Mouse (Mus musculus) common myeloid progenitor, adult 5-6 weeks (primary cell): ENCODE measurements around the gene Myoz2. TPM values are rescaled to one million over a fixed set of nuclear protein-coding genes. Genes with fewer than 3 reads are reported as not detected.

Source experiments
- ATAC-seq: replicated peaks from 2 replicates; pipeline ENCODE4 v1.8.0; 2016; ENCODE audit warnings: low read depth, mild to moderate bottlenecking, moderate TSS enrichment, inconsistent platforms; ENCODE audit not compliant: poor library complexity, severe bottlenecking
- total RNA-seq: library from RNA; stranded (forward); fragments of 200-1000, 187-1606 nt; gene quantifications from 2 replicates; pipeline ENCODE4 v1.2.3, GENCODE M21; 2017

The Myoz2 gene
- total RNA-seq: not detected in 2 replicates

DNA sequence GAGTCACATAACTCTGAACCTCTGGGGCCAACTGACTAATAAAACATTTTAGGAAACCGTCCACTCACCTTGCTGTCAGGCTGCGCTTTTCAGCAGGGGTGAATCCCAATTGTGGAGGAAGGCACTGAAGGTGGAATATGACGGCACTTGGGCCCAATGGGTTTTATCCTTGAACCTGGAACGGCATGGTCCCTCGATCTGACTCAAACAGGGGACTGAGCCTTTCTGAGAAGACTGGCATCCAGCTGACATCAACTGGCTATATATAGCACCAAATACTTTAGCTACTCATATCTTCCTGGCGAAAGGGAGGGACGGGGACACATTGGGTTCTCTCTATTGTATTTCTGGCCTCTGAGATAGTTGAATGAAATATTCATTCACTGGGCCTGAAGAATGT, at the start of gene Myoz2:
TSS of gene Myoz2 (minus strand) at position 264 of the 400 bp plus-strand sequence.
- no peak for ATAC-seq

DNA sequence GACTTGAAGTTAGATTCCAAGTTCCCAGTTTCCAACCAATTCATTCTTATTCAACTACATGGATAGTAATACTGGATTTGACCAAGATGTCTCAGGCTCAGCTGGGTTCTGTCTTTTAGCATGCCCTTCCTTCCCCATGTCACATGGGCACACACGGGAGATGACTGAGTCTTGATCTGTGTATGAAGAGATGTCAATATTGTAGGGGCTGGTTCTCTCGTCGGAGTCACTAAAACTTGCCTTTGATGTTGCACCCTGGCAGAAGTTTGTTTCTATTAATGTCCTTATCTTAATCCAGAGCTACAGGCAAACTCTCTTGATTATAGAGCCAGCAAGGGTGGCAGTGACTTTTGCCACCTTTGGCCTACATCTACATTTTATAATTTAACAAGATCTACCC, 46.9 kb upstream of the Myoz2 start:
- no peak for ATAC-seq

DNA sequence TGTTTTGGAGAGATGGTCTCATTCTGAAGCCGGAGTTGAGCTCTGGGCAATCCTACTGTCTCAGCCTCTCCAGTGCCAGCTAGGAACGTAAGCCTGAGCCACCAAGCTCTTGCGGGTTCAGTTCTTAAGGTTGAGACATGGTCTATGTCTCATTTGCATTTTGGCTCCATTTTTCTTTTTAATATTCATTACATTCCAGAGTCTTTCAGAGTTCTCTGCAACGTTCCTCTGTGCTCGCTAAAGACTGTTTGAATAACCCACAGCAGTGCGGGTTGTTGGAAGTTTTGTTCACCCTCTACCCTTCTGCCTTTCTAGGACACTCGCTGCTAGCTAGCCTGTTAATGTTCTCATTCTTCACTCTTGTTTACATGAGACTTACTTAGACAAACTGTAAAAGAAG, 46.1 kb upstream of the Myoz2 start:
- no peak for ATAC-seq

DNA sequence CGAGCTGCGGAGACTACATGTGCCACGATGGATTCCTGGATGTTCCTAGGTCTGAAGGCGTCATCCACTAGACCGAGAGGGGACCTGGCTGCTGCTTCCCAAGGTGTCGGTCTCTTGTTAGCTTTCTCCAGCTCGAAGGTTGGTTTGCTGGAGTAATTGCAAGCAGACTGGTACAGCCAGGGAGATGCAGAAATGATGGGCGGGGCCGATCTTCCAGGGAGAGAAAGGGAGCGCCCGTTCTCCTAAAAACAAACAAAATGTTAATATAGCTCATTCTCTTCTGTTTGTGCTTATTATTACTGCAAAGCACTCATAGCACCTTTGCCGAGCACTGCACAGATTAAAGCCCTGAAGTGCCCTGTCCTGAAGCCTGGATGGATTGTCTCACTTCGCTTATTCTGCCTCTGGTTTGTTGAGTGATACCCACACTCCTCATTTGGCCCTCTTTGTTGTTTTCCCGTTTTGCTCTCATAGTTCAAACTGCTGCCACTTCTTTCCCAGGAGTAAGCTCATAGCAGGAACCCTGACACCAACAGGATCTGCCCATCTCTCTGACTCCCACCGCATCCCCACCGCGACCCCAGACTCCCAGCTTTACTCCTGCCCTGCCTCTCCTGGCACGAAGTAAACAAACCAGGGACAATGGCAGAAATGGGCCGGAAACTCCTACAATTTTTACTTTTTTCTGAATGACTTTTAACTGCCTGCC, 45.4 kb upstream of the Myoz2 start:
- ATAC-seq: no peak

DNA sequence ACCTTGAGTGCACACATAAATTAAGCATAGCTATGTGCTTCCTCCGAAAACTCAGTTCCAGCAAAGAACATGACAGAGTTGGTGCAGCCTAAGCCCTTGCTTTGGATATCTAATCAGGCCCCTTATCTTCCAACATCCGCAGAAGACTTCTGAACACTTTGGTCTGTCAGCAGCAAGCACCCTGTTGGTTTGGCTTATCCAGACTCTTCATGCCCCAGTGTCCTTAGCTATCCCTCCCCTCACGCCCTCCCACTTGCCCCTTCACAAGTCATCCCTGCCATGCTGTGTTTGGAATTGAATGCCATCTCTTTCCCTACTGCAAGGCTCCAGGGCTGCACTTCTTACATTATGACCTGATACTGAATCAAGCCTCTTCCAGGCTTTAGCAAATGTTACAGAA, 40.9 kb upstream of the Myoz2 start:
- no peak for ATAC-seq

DNA sequence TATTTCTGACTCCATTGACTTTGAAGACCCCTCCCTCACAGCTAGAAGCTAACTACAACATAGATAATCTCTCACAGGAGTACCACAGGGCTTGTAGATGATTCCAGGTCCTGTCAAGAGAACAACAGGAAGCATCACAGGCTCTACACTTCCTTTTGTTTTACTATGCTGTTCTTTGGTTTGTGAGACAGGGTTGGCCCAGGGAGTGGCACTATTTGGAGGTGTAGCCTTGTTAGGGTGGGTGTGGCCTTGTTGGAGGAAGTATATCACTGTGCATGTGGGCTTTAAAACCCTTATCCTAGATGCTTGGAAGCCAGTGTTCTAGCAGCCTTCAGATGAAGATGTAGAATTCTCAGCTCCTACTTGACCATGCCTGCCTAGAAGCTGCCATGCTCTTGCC, 40.2 kb upstream of the Myoz2 start:
- ATAC-seq: peak; percentile 39; the same call in 1 of the 2 replicates

DNA sequence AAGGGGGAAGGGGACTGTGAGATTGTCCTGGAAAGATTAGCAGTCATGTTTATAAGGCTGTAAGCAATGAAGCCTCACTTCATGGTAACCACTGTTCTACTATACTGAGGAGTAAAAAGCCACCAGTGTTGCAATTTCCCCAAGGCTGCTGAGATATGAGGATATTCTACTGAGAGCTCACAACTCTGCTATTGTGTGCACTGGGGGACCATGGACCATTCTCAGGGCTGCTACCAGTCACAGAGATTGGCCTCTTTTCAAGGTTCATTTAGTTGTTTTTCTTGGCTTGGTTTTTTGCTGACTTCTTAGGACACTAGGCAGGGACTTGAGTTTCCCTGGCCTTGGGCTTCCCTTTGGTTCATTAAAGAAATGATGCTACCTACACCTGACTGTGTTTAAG, 38.5 kb upstream of the Myoz2 start:
- ATAC-seq: no peak

DNA sequence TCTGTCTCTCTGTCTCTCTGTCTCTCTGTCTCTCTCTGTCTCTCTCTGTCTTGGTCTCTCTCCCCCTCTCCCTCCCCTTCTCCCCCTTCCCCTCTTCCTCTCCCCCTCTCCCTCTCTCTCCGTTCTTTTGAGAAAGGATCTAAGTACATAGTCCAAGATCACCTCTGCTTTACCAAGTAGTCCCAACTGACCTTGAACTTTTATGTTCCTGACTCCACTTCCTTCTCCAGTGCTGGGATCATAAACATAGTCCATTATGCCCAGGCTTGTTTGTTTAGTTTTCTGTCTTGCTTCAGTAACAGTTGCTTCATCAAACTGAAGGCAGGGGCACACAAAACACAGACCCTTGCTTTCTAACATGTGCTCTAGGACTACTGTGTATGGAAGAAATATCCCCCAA, 37.7 kb upstream of the Myoz2 start:
- ATAC-seq: no peak

DNA sequence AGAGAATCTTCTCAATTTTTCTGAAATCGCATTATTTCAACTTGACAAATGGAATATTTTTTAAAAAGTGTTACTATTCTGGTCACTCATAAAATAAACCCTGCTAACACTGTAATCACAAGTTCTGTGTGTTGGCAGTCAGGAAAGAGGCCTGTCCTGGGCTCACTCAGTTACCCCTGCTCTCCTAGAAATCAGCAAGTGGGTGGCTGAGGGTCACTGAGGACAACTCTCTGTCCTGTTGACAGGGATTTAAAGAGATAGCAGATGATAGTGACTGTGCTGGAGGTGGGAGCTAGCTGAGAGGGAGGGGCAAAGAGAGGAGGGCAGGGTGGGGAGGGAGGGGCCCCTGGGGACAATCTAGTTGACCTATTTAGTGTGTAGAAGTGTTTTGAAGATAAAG, 36.2 kb upstream of the Myoz2 start:
- no peak for ATAC-seq

DNA sequence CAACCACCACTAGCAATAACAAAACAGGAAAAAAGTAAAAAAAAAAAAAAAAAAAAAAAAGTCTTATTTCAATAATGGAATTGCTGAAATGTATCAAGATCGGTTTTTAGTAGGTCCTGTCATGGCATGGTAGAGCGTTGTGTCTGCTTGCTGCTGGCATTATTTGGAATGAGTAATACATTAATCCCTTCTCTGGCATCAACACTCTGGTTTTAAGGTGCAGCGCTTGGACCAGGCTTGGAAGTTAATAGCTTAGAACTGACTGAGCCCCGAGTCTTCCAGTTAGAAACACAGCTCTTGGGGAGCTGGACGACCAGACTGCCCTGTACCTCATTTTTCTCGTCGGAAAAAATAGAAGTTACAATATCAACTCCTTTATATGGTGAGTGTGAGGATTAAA, 32.0 kb upstream of the Myoz2 start:
- no peak for ATAC-seq

DNA sequence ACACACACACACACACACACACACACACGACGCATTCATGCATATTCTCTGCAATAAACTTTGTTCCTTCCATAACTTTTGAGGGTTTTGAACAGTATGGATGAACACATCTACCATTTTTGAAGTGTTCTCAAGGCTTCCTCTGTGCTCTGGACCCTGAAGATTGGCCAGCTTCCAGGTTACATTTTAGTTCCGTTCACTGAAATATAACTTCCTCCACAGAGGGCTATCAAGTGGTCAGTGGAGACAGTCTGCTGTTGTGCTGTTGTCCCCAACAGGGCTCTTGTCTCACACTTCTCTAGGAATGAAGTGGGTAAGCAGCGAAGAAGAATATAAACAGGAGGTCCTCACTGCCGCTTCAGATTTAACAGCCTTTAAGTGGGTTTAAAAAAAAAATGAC, 30.7 kb upstream of the Myoz2 start:
- 0 out of 2 replicates have a peak, but pooled peaks have one; percentile 40 for ATAC-seq

DNA sequence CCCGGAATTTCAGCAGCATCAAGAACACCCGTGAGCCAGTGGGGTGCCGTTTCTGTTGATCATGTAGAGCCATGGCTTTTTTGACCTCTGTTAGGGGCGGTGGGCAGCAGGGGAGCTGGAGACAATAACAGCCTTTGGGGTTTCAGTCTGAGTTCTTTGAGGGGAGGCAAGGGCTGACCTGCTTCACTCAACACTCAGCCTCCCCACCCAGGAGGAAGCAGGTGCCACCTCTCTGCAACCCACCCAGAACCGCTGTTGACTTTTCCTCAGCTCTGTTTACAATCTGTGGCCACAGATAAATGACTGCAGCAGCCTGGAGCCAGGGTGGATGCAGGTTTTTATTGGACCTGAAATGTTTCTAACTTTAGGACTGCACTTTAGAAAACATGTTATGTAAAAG, 29.4 kb upstream of the Myoz2 start:
- no peak for ATAC-seq

DNA sequence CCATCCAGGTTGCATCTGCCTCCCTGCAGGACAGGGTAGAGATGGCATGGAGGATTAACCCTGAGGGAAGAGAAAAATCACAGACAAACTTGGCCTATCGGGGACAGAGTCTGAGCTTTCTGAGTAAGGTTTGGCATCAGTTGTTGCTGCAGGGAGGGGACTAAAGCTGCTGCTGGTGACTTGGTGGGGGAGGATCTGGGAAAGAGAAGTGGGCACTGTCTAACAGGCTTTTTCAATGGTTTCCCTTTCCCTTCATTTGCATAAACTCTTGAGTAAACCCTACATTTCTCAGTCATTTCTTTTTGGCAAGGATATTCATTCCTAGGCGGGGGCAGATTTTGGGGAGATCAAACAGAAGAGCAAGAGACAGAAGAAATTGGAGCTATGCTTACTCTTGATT, 27.1 kb upstream of the Myoz2 start:
- ATAC-seq: peak; percentile 78

DNA sequence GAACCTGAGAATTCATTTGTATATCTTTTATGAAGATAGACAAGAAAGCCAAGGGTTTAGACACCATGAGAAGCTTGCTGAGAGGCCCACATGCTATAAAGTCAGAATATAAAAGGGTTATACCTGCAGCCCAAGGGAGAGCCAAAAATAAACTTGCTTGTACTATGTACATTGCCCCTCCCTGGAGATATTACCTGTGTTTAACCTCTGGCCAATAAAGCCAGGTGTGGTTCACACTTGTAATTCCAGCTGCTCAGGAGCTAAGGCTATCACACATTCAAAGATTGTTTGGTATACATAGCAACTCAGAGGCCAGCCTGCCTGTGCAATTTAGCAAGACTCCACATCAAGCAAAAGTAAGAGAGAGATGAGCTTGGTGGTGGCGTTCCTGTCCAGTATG, 24.0 kb upstream of the Myoz2 start:
- no peak for ATAC-seq

DNA sequence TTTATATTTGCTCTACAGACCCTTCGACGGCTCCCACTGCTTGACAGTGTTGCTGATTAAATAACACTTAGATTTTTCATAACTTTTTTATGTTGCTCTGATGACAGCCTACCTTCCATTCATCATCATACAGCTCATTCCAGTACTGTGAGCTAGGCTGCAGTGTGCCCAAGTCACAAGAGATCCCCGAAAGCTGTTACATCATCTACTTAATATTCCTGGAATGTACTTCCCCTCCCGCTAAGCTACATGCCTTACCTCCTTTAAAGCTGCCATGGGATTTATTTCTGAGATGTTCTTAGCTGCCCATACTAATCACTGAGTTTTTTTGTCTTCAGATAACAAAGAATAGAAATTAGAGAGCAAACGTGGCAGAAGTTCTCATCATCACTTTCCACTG, 19.4 kb upstream of the Myoz2 start:
- ATAC-seq: no peak

DNA sequence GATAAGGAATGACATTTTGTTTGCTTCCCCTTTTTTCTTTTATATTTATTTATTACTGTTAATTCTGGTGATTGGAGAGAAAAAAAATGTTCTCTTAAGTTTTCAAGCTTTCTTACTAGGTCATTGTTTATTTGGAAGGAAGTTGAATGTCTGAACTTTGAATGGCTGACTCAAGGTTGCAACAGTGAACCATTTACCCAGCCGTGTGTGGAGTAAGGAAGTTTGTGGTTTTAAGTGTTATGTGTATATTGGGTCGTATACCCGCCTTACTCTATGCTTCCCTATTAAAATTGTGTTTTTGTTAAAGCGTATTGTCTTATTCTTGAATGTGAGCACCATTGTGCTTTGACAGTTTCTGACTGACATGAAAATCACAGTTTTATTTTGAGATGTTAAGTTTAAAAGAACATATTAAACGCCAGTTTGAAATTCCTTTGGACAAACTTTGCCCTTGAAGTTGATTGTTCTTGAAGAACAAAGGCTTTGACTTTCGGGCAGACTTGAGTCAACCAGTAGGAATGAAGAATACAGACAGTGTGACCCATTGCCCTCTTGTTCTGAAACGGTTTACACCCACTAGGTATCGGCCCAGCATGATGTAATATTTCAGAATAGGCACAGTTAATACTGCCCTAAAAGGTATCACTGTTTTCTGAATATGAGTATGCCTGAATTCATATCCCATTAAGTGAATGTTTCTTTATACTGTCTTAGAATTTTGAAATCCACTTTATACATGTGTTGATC, 18.6 kb upstream of the Myoz2 start:
- ATAC-seq: peak; percentile 89

DNA sequence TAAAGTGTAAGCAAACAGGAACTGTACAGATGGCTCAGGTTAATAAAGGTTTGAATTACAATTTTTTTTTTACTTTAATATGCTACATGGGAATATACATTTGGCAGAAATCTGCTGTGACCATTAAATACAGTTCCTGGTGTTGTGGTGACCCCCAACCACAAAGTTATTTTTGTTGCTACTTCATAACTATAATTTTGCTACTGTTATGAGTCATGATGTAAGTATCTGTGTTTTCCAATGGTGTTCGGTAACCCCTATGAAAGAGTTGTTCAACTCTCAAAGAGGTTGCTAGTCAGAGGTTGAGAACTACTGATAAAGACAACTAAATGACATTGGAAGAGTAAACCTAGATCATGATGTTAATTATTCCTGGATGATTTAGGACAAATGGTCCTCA, 7.5 kb upstream of the Myoz2 start:
- ATAC-seq: no peak

DNA sequence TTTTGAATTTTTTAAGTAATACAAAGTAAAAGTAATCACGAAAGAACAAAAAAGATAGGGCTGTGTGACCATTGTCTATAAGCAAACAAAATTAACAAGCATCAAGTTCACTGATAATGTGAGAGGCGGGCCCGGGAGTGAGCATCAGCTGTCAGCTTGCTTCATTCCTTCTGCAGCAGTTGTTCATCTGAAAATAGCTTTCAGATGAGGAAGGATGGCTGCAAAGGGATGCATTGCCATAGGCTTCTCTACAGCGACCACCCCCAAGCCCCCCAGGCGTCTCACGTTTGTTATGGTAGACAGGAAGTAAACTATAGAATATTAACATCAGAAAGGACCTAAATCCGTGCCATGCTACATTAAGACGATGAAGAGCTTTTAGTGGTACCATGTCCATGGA, 1.0 kb downstream of the Myoz2 start:
- ATAC-seq: no peak

DNA sequence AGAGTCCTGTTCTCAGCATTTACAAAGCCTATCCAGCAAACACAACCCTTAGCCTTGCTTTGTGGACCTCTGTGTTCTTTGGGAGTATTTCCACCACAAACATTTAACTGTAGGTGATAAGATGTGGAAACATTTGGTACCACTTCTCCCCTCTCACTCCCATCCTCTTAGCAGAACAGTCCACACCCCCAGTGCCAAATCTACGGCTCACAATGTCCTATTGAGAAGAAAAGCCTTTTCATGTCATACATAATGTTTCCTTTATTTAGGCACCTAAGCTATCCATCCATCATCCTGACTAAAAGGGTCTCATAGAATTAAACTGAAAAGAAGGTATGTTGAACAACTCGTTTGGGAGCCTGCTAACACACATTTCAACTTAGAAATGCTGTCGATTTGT, 9.2 kb downstream of the Myoz2 start:
- no peak for ATAC-seq

DNA sequence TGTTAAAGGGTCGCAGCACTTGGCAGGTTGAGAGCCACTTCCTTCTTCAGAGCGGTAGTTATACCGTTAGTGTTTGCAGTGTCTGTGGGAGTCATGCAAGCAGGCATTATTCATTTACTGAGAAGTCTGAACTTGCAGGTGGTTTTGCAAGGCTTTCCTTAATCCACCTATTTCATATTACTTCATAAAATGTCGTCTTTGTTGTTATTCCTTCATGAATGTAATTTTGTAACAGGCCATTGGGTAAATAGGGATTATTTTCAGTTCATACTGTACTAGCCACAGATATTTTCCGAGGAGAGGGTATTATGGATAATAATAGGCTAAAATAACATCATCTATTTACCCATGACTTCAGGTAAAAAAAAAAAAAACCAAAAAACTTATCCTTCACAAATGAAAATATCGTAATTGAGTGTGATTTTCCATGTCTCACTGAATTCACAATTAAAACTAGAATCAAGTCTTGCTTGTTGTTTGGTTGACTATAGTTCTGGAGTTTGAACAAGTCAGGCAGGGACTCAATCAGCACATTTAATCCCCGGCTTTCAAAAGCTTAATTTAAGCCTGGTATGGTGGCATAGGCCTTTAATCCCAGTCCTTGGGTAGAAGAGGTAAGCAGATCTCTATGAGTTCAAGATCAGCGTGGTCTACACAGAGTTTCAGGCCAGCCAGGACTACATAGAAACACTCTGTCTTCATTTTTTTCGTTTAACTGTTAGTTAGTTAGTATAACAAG, 10.2 kb downstream of the Myoz2 start:
- no peak for ATAC-seq

DNA sequence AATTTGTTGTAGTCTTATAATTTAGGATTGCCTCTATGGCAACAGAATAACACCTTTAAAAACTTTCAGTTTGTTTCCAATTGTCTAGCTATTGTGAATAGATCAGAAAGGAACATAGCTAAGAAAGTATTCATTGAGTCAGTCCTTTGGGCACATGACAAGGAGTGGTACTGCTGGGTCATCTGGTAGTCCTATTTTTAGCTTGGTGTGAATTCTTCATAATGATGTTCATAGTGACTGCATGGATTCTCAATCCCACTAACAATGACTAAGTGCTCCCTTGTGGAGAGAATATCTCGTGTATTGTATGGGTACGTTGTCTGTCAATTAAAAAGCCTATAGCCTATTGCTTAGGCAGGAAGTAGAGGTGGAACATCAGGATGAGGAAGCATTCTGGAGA, 16.0 kb downstream of the Myoz2 start:
- ATAC-seq: no peak
